Mouse (Mus musculus): ENCODE data around the gene Tsc22d4. TPM values are rescaled to one million over a fixed set of nuclear protein-coding genes. Genes with fewer than 3 reads are reported as not detected.

Gene Tsc22d4
- polyA plus RNA-seq, 1 experiment from 2014 or later, result 61.1 TPM

DNA sequence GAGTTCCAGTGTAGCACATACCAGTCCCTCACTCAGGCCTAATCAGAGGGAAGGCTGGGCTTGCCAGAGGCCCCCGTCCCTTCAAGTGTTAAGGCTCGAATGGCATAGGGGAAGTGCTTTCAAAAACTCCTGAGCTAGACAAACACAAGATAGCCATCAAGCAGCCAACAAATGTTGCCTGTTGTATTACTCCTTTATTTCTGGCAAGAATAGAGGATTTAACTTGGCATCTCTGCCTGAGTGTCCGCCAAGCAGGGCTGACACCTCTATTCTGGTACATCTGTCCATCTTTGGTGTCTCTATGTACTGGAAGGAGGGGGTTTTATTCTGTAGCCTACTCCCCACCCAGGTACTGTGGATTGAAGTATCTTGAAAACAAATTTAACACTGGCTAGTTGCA lies 10.6 kb downstream of the Tsc22d4 start:
- no peak overlapping the region for H3K4me3 ChIP-seq
- peaks cover 43% of the 10 kb centered on the region for H3K36me3 ChIP-seq
- WGBS, result 72% methylated on average over 3 of the region's 3 CpGs
- no peak overlapping the region for H3K4me2 ChIP-seq
- H3K27me3 ChIP-seq, result no peaks in the 10 kb centered on the region
- no peaks in the 10 kb centered on the region for H3K9me3 ChIP-seq
- no peak for ATAC-seq (ENCODE audit: low FRiP score)
- H3K27ac ChIP-seq, result peak overlapping the region; percentile 37; the same call in 1 of the 2 replicates
- H3K9ac ChIP-seq, result peak overlapping the region; percentile 29; the same call in 1 of the 2 replicates
- H3K4me1 ChIP-seq (replicated peaks), result peaks cover 26% of the 10 kb centered on the region

DNA sequence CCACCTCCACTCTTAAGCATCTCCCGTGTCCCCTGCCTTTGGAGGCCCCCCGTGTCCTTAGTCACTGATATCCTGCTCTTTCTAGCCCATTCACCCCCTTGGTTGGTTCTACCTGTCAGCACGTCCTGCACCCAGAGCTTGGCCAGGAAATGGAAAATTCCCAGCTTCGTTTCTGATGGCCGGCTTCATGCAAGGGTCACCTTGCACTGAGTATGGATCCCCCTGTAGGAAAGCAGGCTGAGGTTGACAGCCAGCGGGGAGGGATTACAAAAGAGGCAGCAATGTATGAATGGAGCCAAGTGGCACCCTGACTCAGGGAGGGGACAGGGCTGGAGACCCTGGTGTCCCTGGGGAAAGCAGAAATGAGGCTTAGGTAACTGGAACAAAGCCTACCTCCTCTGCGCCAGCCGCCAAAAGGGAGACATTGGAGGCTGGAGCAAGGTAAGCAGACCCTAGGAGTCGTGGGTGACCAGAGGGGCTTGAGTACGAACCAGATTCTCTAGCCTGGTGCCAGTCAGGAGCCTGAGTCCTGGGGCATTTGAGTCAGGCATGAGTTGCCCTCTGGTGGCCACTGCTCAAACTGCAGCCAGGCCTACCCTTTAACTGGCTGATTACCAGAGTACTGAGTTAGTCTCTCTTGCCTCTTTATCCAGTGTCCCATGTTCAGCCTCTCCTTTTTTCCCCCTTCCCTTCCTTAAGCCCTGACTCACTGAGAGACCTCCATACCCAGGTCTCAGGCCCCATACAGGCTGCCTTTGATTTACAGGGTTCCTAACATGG lies 11.5 kb downstream of the Tsc22d4 start:
- Histone ChIP-seq H3K9me3 (no peaks in the 10 kb centered on the region), H3K4me1 (replicated peaks) (peaks cover 26% of the 10 kb centered on the region), H3K27ac (no peak overlapping the region), H3K4me2 (no peak overlapping the region), H3K27me3 (no peaks in the 10 kb centered on the region), H3K36me3 (peaks cover 33% of the 10 kb centered on the region), H3K4me3 (no peak overlapping the region), H3K9ac (no peak overlapping the region)
- ATAC-seq (ENCODE audit: low FRiP score), result peak; percentile 36; the same call in 1 of the 2 replicates
- WGBS, result 45% methylated on average over 10 of the region's 10 CpGs

DNA sequence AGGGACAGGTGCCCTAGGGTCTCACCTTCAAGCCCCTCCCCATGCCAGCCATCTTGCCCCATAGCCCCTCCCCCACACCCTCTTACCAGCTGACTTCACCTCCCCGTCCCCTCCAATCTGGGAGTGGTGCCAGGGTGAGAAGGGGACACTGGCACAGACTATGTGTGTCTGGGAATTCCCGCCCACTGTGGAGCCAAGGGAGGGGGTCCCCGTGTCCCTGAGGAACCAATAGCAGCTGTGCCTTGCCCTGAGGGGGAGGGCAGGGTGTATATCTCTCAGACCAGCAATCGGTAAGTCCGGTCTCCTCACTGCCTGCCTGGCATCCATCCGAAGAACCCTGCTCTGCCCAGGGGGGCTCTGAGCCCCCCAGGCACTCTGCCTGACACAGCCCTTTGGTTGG lies 12.4 kb downstream of the Tsc22d4 start:
- no peak overlapping the region for H3K4me3 ChIP-seq
- WGBS, result 53% methylated on average over 6 of the region's 6 CpGs
- peak overlapping the region; percentile 18; the same call in 1 of the 2 replicates for H3K27ac ChIP-seq
- peak overlapping the region; percentile 53 for H3K9ac ChIP-seq
- peak; percentile 55 for ATAC-seq (ENCODE audit: low FRiP score)
- H3K27me3 ChIP-seq, result no peaks in the 10 kb centered on the region
- H3K4me2 ChIP-seq, result peak overlapping the region; percentile 29; the same call in 1 of the 2 replicates
- peaks cover 26% of the 10 kb centered on the region for H3K4me1 ChIP-seq (replicated peaks)
- no peaks in the 10 kb centered on the region for H3K9me3 ChIP-seq
- peaks cover 25% of the 10 kb centered on the region for H3K36me3 ChIP-seq

DNA sequence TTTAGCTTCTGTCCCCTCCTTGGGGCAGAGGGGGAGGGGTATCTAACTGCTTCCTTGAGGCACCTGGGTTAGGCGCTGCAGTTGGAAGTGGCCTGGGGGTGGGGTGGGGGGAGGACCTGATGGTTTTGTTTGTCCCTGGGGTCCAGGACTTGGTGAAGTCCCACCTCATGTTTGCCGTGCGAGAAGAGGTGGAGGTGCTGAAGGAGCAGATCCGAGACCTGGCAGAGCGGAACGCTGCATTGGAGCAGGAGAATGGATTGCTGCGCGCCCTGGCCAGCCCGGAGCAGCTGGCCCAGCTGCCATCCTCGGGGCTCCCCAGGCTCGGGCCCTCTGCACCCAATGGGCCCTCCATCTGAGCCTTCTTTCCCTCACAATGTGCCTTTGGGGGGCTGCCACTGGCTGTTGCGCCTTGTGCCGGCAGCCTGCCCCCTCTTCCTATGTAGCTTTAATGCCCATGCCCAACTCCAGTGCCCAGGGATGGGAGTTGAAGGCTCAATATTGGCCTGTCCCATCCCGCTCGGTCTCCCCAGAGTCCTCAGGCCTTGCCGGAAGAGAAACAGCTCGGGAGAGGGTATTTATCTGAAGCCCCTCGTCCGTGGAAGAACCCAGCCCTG lies 13.5 kb downstream of the Tsc22d4 start:
- no peak overlapping the region for H3K4me3 ChIP-seq
- 85% methylated on average over 19 of the region's 19 CpGs for WGBS
- ATAC-seq (ENCODE audit: low FRiP score), result no peak

DNA sequence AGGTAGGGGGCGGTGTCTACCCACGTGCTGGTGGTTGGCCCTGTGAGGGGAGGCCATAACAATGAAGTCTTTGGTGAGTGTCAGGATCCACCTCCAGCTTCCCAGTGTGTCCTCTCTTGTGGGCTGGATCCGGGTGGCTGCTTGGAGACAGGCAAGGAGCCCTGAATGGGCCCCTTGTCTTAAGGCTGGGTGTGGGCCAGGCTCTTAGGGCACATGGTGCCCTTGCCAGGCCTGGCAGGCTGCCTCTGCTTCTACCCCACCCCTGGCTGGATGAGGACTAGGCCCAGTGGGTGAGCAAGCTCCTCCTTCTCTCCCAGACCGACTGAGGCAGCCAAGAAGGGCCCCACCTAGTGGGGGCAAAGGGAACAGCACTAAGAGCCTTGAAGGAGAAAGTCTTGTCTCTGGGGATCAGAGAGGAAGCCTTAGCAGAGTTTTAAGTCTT lies 14.5 kb downstream of the Tsc22d4 start:
- no peak overlapping the region for H3K4me2 ChIP-seq
- no peak overlapping the region for H3K9ac ChIP-seq
- peak; percentile 89 for ATAC-seq (ENCODE audit: low FRiP score)
- H3K36me3 ChIP-seq, result peaks cover 18% of the 10 kb centered on the region
- no peaks in the 10 kb centered on the region for H3K9me3 ChIP-seq
- peaks cover 29% of the 10 kb centered on the region for H3K4me1 ChIP-seq (replicated peaks)
- WGBS, result 27% methylated on average over 4 of the region's 4 CpGs
- no peaks in the 10 kb centered on the region for H3K27me3 ChIP-seq
- peak overlapping the region; percentile 81 for H3K27ac ChIP-seq
- no peak overlapping the region for H3K4me3 ChIP-seq

More for the DNA sequence above, 13.5 kb downstream of the Tsc22d4 start:
- Histone ChIP-seq H3K4me1 (replicated peaks) (peaks cover 26% of the 10 kb centered on the region), H3K9ac (peak overlapping the region; percentile 43; the same call in 1 of the 2 replicates), H3K36me3 (peaks cover 18% of the 10 kb centered on the region), H3K27ac (peak overlapping the region; percentile 81), H3K4me2 (no peak overlapping the region), H3K9me3 (no peaks in the 10 kb centered on the region), H3K27me3 (no peaks in the 10 kb centered on the region)

DNA sequence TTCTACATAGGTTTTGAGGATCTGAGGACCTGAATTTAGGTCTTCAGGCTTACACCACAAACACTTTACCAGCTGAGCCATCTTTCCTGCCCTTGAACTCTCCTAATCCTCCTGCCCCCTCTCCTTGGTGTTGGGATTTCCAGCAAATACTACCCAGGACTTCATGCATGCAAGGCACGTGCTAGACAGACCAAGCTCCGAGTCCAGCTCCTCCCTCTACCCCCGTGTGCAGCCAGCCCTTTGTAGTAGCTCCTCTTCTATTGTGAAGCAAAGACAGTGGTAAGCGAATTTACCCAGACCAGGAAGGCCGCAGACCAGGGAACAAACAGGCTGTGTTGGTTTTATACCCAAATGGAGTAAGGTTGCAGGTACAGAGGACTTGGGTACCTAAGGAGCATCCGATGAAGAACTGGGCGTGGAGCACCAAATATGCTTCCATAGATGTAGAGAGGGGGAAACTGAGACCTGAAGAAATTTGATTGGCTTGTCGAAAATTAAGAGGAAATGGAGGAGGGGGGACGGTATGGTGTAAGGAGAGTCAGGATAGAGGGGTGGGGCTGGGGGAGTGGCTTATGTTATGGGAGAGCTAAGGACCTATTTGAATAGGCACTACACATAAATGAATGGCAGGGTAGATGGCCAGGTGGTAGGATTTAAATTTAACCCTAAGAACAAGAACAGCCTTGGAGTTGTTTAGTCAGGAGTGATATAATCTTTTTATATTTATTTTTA lies 19.2 kb downstream of the Tsc22d4 start:
- WGBS, result 45% methylated on average over 9 of the region's 9 CpGs
- Histone ChIP-seq H3K4me3 (no peak overlapping the region), H3K4me1 (replicated peaks) (peaks cover 8% of the 10 kb centered on the region; the same call in 1 of the 2 replicates), H3K4me2 (no peak overlapping the region), H3K9ac (no peak overlapping the region), H3K9me3 (no peaks in the 10 kb centered on the region), H3K36me3 (no peaks in the 10 kb centered on the region), H3K27me3 (no peaks in the 10 kb centered on the region), H3K27ac (no peak overlapping the region; the same call in 1 of the 2 replicates)
- no peak for ATAC-seq (ENCODE audit: low FRiP score)

DNA sequence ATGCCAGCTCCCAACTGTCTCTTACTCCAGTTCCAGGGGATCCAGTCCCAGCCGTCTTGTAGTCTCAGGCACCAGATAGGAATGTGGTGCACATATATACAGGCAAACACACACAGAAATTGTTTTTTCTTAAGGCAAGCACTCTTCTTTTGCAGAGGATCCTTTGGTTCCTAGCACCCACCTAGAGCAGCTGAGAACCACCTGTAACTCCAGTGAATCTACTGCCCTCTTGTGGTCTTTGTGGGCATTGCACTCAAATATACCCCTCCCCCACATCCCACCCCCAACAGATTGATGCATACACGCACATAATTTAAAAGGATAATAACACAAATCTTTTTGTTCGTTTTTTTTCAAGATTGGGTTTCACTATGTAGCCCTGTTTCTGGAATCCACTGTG lies 20.7 kb downstream of the Tsc22d4 start:
- Histone ChIP-seq H3K4me3 (no peak overlapping the region), H3K4me2 (no peak overlapping the region), H3K36me3 (no peaks in the 10 kb centered on the region), H3K9me3 (no peaks in the 10 kb centered on the region), H3K9ac (no peak overlapping the region), H3K4me1 (replicated peaks) (0 out of 2 replicates have a peak, but pooled peaks cover 8% of the 10 kb centered on the region), H3K27ac (no peak overlapping the region), H3K27me3 (no peaks in the 10 kb centered on the region)
- ATAC-seq (ENCODE audit: low FRiP score), result no peak
- 59% methylated on average over 3 of the region's 3 CpGs for WGBS

DNA sequence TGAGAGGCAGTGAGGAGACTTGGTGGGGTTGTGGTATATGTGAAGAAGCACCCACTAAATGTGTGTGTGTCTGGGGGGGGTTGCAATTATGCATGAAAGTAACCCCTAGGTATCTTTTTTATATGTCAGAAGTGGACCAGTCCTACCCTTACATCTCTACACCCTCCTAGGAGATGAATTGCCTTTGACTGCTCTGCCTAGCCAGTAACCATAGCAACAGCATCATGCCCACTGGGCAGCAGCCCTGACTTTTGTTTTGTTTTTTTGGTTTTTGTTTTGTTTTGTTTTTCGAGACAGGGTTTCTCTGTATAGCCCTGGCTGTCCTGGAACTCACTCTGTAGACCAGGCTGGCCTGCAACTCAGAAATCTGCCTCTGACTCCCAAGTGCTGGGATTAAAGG lies 22.9 kb downstream of the Tsc22d4 start:
- no peak overlapping the region for H3K4me3 ChIP-seq
- no peaks in the 10 kb centered on the region for H3K27me3 ChIP-seq
- 32% methylated on average over 1 of the region's 1 CpGs for WGBS
- peak overlapping the region; percentile 26 for H3K27ac ChIP-seq
- H3K9ac ChIP-seq, result 0 out of 2 replicates have a peak overlapping the region, but pooled peaks have one; percentile 56
- H3K4me1 ChIP-seq (replicated peaks), result 0 out of 2 replicates have a peak, but pooled peaks cover 8% of the 10 kb centered on the region
- ATAC-seq (ENCODE audit: low FRiP score), result 0 out of 2 replicates have a peak, but pooled peaks have one; percentile 60
- no peaks in the 10 kb centered on the region for H3K36me3 ChIP-seq
- no peak overlapping the region for H3K4me2 ChIP-seq
- H3K9me3 ChIP-seq, result no peaks in the 10 kb centered on the region

DNA sequence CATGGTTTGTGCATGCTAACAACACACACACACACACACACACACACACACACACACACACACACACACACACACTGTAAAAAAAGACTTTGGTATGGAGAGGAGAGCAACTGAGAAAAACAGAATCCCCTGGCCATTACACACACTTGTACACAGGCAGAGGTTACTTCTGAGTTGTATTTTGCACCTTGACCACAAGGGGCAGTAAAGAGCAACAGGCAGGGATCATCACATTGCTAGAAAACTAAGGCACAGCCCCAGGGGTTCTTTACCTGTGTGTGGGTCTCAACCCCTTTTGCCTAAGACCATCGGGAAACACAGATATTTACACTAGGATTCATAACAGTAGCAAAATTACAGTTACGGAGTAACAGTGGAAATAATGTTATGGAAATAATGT lies 25.2 kb downstream of the Tsc22d4 start:
- ATAC-seq (ENCODE audit: low FRiP score), result no peak

DNA sequence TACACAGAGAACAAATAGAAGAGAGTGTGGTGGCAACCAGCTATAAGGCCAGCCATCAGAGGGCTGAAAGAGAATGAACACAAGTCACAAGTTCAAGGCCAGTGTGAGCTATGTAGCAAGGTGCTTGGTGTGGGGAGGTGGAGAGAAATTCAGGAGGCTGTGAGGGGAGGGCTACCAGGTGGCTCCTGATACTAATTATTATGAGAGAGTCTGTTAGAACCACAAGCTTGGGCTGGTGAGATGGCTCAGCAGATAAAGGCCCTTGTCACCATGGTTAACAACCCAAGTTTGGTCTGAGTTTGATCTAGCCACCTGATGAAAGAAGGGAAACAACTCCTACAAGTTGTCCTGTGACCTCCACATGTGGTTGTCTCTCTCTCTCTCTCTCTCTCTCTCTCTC lies 27.2 kb downstream of the Tsc22d4 start:
- Histone ChIP-seq H3K4me1 (replicated peaks) (peaks cover 9% of the 10 kb centered on the region; the same call in 1 of the 2 replicates), H3K36me3 (no peaks in the 10 kb centered on the region), H3K4me2 (no peak overlapping the region), H3K27ac (no peak overlapping the region), H3K9me3 (no peaks in the 10 kb centered on the region), H3K4me3 (no peak overlapping the region), H3K27me3 (no peaks in the 10 kb centered on the region), H3K9ac (no peak overlapping the region)
- no peak for ATAC-seq (ENCODE audit: low FRiP score)

More for the DNA sequence above, 25.2 kb downstream of the Tsc22d4 start:
- WGBS, result 49% methylated on average over 2 of the region's 2 CpGs
- H3K4me1 ChIP-seq (replicated peaks), result 0 out of 2 replicates have a peak, but pooled peaks cover 5% of the 10 kb centered on the region
- H3K36me3 ChIP-seq, result no peaks in the 10 kb centered on the region
- H3K9me3 ChIP-seq, result no peaks in the 10 kb centered on the region
- no peak overlapping the region for H3K4me2 ChIP-seq
- H3K27me3 ChIP-seq, result no peaks in the 10 kb centered on the region
- no peak overlapping the region for H3K27ac ChIP-seq
- H3K4me3 ChIP-seq, result no peak overlapping the region
- no peak overlapping the region for H3K9ac ChIP-seq

DNA sequence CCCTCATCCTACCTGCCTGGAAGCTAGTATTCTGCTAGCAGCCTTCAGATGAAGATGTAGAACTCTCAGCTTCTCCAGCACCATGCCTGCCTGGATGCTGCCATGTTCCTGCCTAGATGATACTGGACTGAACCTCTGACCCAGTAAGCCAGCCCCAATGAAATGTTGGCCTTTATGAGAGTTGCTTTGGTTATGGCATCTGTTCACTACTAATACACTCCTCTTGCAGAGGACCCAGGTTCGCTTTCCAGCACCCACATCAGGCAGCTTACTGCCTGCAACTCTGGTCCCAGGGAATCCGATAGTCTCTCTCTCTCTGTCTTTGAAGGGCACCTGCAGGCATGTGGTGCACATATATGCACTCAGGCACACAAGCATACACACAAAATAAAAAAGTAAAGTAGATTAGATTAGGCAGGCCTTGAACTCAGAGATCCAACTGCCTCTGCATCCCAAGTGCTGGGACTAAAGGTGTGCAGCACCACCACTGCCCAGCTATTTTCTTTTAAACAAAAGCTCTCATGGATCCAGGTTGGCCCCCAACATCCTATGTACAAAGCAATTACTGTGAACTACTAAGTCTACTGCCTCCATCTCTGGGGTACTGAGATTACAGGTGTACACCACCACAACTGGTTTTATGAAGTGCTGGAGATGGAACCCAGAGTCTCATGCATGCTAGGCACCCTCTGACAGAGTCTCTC lies 30.2 kb downstream of the Tsc22d4 start:
- Histone ChIP-seq H3K4me1 (replicated peaks) (peaks cover 23% of the 10 kb centered on the region), H3K27ac (no peak overlapping the region), H3K4me2 (no peak overlapping the region), H3K4me3 (no peak overlapping the region), H3K9ac (0 out of 2 replicates have a peak overlapping the region, but pooled peaks have one; percentile 24), H3K27me3 (no peaks in the 10 kb centered on the region), H3K9me3 (no peaks in the 10 kb centered on the region), H3K36me3 (peaks cover 6% of the 10 kb centered on the region)
- no peak for ATAC-seq (ENCODE audit: low FRiP score)
- WGBS, result 92% methylated on average over 2 of the region's 2 CpGs
